Mouse (Mus musculus) embryonic facial prominence, embryonic 13.5 days (tissue): Measurements from ENCODE around the gene Phlpp1. TPM values are rescaled to one million over a fixed set of nuclear protein-coding genes. Genes with fewer than 3 reads are reported as not detected.
A peak's percentile ranks its signal among the peaks of the same experiment; 100 is the strongest.

Experiments used
- ATAC-seq: fragments of 200-750 bp; cut with Nextera tagmentation; 2 replicates; pipeline ENCODE4 v1.8.0; 2017; ENCODE audit warnings: low read depth; ENCODE audit not compliant: insufficient number of reproducible peaks, insufficient read depth, low FRiP score, low TSS enrichment
- H3K27ac ChIP-seq: fragments of 300-500 bp; sonication (generic); 2 replicates; pipeline ENCODE4 v1.5.1; 2015; ENCODE audit warnings: moderate library complexity, mild to moderate bottlenecking, inconsistent platforms
- H3K27me3 ChIP-seq: fragments of 300-500 bp; sonication (generic); 2 replicates; pipeline ENCODE4 v1.6.1; 2015; ENCODE audit warnings: mild to moderate bottlenecking, inconsistent platforms
- H3K36me3 ChIP-seq: fragments of 300-500 bp; sonication (generic); 2 replicates; pipeline ENCODE4 v1.6.1; 2015; ENCODE audit warnings: mild to moderate bottlenecking, inconsistent platforms
- H3K4me1 ChIP-seq: fragments of 300-500 bp; sonication (generic); 2 replicates; pipeline ENCODE4 v1.6.1; 2015; ENCODE audit warnings: inconsistent platforms
- H3K4me2 ChIP-seq: fragments of 300-500 bp; sonication (generic); 2 replicates; pipeline ENCODE4 v1.6.1; 2015; ENCODE audit warnings: moderate library complexity, mild to moderate bottlenecking, inconsistent platforms
- H3K4me3 ChIP-seq: fragments of 300-500 bp; sonication (generic); 2 replicates; pipeline ENCODE4 v1.5.1; 2015; ENCODE audit warnings: mild to moderate bottlenecking, inconsistent platforms
- H3K9ac ChIP-seq: fragments of 300-500 bp; sonication (generic); 2 replicates; pipeline ENCODE4 v1.6.1; 2015; ENCODE audit warnings: mild to moderate bottlenecking, inconsistent platforms
- H3K9me3 ChIP-seq: fragments of 300-500 bp; sonication (generic); 2 replicates; pipeline ENCODE4 v1.6.1; 2016; ENCODE audit warnings: inconsistent platforms
- WGBS: fragments of 180-500 bp; shearing (Covaris S2); methylation state at CpG from one replicate; pipeline ENCODE4 v1.1.7; 2015; ENCODE audit warnings: mixed read lengths; 5-methylcytosine and 5-hydroxymethylcytosine counted together
- polyA plus RNA-seq: library from polyadenylated mRNA; unstranded; fragments of >200 nt; fragmentation: Nextera tagmentation; extraction: Ambion mirVana; gene quantifications from 2 replicates; pipeline ENCODE4 v1.2.1, GENCODE M21; 2015

Gene Phlpp1
- polyA plus RNA-seq, 1 experiment from 2014 or later = 3.4 TPM

DNA sequence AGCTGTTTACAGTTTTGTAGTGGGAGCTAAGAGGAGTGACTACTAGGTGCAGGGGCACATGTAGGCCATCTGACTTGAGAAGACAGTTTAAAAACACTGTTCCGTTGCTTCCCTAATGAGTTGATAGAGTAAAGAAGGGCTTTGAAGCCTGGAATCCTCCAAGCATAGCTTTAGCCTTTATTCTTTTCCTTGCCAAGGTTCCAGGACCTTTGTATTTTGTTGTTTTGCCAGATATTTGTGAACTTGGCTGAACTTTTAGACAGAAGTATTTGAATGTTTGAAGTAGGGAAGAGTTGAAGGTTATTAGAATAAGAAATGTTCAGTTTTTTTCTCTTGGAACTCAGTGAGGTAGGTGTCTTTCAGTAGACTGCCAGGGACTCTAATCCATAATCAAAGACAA, 85.6 kb downstream of the Phlpp1 start:
- Histone ChIP-seq H3K36me3 (no peaks in the 10 kb centered on the region), H3K4me2 (no peak overlapping the region), H3K4me3 (no peak overlapping the region), H3K9ac (no peak overlapping the region), H3K27me3 (no peaks in the 10 kb centered on the region), H3K9me3 (no peaks in the 10 kb centered on the region), H3K4me1 (peaks cover 7% of the 10 kb centered on the region), H3K27ac (no peak overlapping the region)
- no peak for ATAC-seq
- WGBS = 91% methylated on average over 1 of the region's 1 CpGs

DNA sequence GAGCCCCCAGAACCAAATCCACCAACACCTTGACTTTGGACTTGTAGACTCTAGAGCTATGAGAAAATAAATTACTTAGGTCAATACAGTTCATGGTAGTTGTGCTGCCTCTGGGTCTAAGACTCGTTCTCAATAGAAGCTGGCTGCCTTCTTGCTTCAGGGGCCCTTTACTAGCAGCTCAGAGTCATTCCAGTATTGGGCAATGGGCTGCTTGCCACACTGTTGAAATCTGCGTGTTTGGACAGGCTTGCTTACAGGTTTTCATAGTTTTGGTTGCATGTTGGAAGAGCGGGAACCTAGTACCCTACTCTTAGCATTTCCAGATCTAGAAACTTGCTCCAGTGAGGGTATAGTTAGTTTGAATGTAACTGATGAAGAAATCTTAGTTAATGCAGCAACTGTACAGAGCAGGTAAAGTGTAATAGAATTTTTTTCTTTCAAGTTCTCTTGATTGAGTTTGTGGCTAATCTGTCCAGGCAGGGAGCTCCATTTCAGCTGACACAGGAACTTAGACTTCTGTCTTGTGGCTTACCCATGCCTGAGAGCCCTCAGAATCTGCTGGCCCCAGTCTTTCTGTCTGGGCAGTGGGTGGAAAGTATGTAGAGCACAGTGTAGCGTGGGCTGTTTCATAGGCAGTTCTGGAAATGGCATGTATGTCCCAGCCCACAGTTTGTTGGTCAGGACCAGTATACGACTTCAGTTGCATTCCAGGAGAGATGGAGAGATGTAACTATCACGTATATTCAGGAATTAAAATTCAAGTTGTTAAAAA, 96.7 kb downstream of the Phlpp1 start:
- Histone ChIP-seq H3K27ac (no peak overlapping the region), H3K4me2 (no peak overlapping the region), H3K9ac (no peak overlapping the region), H3K36me3 (no peaks in the 10 kb centered on the region), H3K27me3 (no peaks in the 10 kb centered on the region), H3K4me3 (no peak overlapping the region), H3K4me1 (peaks cover 7% of the 10 kb centered on the region; the same call in 1 of the 2 replicates), H3K9me3 (no peaks in the 10 kb centered on the region)
- no peak for ATAC-seq
- WGBS = 86% methylated on average over 6 of the region's 6 CpGs

DNA sequence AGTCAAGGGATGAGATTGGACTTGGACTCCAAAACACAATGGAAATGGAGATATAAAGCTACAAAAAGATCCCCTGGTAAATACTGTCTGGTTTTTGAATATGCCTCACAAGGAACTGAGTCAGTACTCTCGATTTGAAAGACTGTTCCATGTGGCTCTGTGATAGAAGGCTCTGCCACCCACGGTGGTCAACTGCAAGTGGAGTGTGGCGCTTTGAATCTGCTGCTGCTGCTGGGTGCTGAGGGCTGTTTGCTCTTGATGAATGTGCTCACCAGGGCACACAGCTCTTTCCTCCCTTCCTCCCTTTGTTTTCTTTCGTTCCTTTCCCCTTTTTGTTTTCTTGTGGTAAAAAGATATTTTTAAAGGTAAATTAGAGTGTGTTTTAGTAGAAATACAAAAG, 97.8 kb downstream of the Phlpp1 start:
- WGBS = 67% methylated on average over 4 of the region's 4 CpGs
- Histone ChIP-seq H3K4me3 (no peak overlapping the region), H3K4me2 (no peak overlapping the region), H3K27ac (no peak overlapping the region), H3K36me3 (no peaks in the 10 kb centered on the region), H3K9me3 (no peaks in the 10 kb centered on the region), H3K9ac (no peak overlapping the region), H3K4me1 (peaks cover 12% of the 10 kb centered on the region), H3K27me3 (no peaks in the 10 kb centered on the region)
- ATAC-seq = no peak

DNA sequence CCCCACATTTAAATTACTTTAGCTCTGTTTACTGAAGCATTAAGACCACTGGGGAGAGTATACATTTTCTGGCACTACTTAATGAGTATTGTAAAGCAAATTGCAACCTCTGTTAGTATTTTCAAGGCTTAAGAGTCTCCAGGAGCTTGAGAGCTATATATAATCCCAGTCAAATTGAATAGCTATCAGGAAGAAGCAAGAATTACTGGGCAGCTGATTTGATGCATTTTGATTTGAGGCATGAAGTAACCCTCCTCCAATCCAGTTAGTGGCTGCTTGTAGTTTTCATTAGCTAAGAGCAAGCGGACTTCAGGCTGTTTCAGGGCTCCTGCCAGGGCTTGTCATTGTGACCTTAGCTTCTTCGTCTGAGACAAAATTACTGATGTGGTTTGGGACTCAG, 101.4 kb downstream of the Phlpp1 start:
- Histone ChIP-seq H3K4me2 (no peak overlapping the region), H3K9me3 (no peaks in the 10 kb centered on the region), H3K27ac (no peak overlapping the region), H3K9ac (no peak overlapping the region), H3K4me1 (peaks cover 39% of the 10 kb centered on the region), H3K36me3 (no peaks in the 10 kb centered on the region), H3K4me3 (no peak overlapping the region), H3K27me3 (no peaks in the 10 kb centered on the region)
- 59% methylated on average over 2 of the region's 2 CpGs for WGBS
- ATAC-seq = no peak

DNA sequence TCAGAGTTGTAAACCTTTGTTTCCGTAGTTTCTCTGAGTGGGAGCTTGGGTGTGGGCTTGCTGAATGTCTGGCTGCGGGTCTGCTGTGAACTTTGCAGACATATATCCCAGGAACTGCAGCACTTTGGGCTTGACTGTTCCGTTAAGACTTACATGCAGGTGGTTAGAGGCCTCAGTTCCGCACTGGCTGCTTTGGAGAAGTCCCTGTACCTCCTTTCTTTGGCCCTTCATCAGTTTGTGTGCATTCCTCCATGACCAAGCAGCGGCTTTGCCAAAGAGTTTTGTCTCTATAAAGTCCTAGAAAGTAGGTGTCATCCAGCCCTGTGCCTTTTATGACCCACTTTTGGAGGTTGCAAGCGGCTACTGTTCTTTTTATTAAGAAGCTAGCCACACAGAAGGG, 102.2 kb downstream of the Phlpp1 start:
- Histone ChIP-seq H3K9ac (no peak overlapping the region), H3K27ac (no peak overlapping the region), H3K4me2 (no peak overlapping the region), H3K4me3 (no peak overlapping the region), H3K4me1 (peaks cover 45% of the 10 kb centered on the region), H3K36me3 (no peaks in the 10 kb centered on the region), H3K9me3 (no peaks in the 10 kb centered on the region), H3K27me3 (no peaks in the 10 kb centered on the region)
- no peak for ATAC-seq
- WGBS = 89% methylated on average over 6 of the region's 6 CpGs

DNA sequence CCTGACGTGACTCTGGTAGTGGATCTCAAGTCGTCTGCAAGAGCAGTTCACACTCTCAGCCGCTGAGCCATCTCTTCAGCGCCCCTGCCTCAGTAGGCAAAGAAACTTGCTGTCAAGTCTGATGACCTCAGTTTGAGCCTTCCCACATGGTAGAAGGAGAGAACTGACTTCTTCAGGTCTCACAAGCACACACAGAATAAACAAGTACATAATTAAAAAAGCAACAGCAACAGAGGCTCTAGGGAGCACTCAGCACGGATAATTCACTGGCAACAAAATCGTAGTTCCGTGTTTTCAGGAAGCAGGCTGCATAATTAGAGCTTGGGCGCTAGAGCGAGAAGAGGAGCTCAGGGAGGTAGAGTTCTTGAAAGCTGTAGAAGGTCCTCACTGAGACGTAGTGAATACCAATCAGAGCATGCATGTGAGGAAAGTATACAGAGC, 103.0 kb downstream of the Phlpp1 start:
- peaks cover 45% of the 10 kb centered on the region for H3K4me1 ChIP-seq
- no peak for ATAC-seq

DNA sequence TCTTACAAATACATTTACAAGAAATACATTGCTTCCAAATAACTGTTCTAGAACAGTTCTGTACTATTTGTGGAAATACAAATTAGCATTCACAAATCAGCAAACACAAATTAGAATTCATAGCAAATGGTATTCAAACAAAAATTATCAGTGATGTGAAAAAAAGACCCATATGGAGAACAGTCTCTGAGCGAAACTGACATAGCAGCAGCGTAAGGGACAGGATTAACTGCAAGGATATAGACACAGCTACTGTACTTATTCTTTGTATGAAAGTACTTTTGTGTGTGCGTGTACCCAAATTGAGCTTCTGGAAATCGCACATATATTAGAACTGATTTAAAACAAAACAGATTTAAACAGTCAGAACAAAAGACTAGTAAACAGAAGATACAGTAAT, 103.6 kb downstream of the Phlpp1 start:
- no peak for ATAC-seq
- Histone ChIP-seq H3K27me3 (no peaks in the 10 kb centered on the region), H3K4me3 (no peak overlapping the region), H3K4me1 (peaks cover 45% of the 10 kb centered on the region), H3K36me3 (no peaks in the 10 kb centered on the region), H3K27ac (no peak overlapping the region), H3K9me3 (no peaks in the 10 kb centered on the region), H3K4me2 (no peak overlapping the region), H3K9ac (no peak overlapping the region)
- WGBS = 48% methylated on average over 4 of the region's 4 CpGs

More for the DNA sequence above, 103.0 kb downstream of the Phlpp1 start:
- Histone ChIP-seq H3K4me2 (no peak overlapping the region), H3K27me3 (no peaks in the 10 kb centered on the region), H3K4me3 (no peak overlapping the region), H3K9ac (no peak overlapping the region), H3K27ac (no peak overlapping the region), H3K9me3 (no peaks in the 10 kb centered on the region), H3K36me3 (no peaks in the 10 kb centered on the region)
- 45% methylated on average over 10 of the region's 10 CpGs for WGBS

DNA sequence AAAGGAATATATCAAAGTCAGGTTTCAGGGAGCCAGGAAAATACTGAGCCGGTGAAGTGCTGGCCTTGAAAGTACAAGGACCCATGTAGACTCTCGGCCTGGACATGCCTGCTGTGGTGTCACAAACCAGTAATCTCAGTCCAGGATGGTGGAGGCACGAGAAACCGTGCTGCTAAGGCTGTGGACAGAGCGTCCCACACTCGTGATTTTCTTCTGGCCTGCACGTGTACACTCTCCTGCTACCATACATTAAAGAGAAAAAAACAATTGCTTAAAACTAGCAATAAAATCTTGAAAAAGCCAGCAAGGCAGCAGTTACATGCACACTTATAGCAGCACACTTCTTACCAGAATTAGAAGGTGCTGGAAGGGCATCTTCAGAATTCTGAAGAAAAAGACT, 104.2 kb downstream of the Phlpp1 start:
- Histone ChIP-seq H3K27ac (no peak overlapping the region; the same call in 1 of the 2 replicates), H3K36me3 (no peaks in the 10 kb centered on the region), H3K4me2 (no peak overlapping the region), H3K4me3 (no peak overlapping the region), H3K9me3 (no peaks in the 10 kb centered on the region), H3K27me3 (no peaks in the 10 kb centered on the region), H3K4me1 (peaks cover 45% of the 10 kb centered on the region), H3K9ac (no peak overlapping the region)
- no peak for ATAC-seq
- 70% methylated on average over 7 of the region's 7 CpGs for WGBS

DNA sequence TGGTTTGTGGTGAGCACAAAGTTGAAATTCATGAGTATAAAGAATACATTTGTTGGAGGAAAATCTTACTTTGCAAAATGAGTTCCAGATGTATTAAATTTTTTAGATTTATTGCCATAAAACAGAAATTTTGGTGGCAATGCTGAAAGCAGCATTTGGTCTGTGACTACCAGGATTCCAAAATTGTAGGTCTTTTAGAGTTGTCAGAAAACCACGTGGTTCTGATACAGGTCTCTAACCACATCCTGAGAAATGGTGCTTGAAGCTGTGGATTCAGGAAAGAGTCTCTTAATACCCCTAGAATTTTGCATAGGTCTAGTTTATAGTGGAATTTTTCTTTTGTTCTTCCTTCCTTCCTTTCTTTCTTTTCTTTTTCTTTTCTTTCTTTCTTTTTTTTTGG, 105.3 kb downstream of the Phlpp1 start:
- Histone ChIP-seq H3K4me2 (no peak overlapping the region), H3K9ac (no peak overlapping the region), H3K36me3 (no peaks in the 10 kb centered on the region), H3K4me1 (peaks cover 50% of the 10 kb centered on the region), H3K27me3 (no peaks in the 10 kb centered on the region), H3K27ac (peak overlapping the region; percentile 45; the same call in 1 of the 2 replicates), H3K9me3 (no peaks in the 10 kb centered on the region), H3K4me3 (no peak overlapping the region)
- ATAC-seq = no peak
- WGBS = 35% methylated on average over 1 of the region's 1 CpGs

DNA sequence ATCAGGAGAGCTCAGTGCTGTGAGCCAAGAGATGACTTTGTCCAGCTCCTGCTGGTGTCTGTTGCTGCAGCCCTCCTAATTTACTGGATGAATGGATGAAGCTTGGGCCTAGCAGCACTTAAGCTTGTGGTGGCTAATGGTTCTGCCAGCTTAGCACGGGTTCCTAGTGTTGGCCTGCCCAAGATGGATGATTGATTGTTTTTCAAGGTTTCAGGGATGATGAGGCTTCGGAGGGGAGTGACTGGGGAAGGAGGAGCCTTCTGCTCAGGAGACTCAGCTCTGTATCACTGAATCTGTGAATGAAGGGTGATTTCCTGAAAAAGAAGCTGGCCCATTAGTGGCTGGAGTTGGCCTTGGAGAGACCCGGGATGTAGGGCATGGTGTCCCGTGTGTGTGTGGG, 105.7 kb downstream of the Phlpp1 start:
- WGBS = 59% methylated on average over 4 of the region's 4 CpGs
- Histone ChIP-seq H3K4me1 (peaks cover 46% of the 10 kb centered on the region), H3K9ac (no peak overlapping the region), H3K27me3 (no peaks in the 10 kb centered on the region), H3K36me3 (no peaks in the 10 kb centered on the region), H3K9me3 (no peaks in the 10 kb centered on the region), H3K4me3 (no peak overlapping the region), H3K4me2 (no peak overlapping the region), H3K27ac (peak overlapping the region; percentile 45; the same call in 1 of the 2 replicates)
- ATAC-seq = no peak

DNA sequence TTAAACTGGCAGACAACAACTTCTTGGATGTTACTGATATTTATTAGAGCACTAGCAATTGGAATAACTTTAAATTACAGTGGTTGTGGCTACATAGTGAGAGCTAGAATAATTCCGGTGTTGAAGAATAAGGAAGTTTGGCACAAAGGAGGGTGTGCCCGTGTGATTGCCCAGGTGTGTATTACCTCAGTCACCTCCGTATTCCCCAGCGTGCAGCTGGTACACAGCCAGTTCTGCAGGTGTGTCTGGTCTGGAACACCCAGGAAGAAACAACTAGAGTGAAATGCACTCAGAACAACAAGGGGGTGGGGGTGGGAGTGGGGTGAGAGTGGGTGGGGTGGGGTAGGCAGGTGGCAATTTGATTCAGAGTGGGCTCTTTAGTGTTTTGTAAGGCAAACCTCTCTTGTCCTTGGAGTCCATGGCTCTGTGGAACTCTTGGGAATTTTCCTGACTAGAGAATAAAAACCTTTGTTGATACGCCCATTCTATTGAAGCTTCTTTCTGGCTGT, 107.1 kb downstream of the Phlpp1 start:
- peaks cover 45% of the 10 kb centered on the region for H3K4me1 ChIP-seq
- no peak overlapping the region for H3K4me2 ChIP-seq
- H3K27ac ChIP-seq = no peak overlapping the region
- H3K9me3 ChIP-seq = no peaks in the 10 kb centered on the region
- no peaks in the 10 kb centered on the region for H3K27me3 ChIP-seq
- ATAC-seq = no peak
- H3K9ac ChIP-seq = no peak overlapping the region
- no peaks in the 10 kb centered on the region for H3K36me3 ChIP-seq
- 74% methylated on average over 5 of the region's 5 CpGs for WGBS
- H3K4me3 ChIP-seq = no peak overlapping the region

DNA sequence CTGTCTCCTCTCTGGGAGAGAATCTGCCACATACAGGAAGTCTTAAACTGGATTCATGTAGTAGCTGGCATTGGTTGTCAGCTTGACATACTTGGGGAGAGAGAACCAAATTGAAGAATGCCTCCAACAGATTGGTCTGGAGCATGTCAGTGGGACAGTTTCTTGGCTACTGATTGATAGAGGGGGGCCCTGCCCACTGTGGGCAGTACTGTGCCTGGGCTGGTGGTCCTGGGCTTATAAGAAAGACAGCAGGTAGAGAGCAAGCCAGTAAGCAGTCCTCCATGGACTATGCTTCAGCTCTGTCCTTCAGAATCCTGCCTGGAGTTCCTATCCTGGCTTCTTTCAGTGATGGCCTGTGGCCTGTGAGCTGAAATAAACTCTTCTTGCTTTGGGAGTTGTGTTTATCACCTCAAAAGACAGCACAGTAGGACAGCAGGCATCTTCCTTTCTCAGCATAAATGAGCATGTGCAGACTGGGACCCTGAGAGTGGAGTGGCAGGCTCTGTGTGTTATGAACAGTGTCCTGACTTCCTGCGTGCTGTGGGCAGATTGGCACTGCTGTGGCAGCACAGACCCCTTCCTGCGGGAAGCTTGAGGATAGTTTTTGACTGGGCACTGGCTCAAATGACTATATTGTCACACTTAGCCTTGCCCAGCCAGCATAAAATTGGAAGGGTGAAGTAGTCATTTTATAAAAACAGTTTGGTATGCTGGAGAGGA, 108.0 kb downstream of the Phlpp1 start:
- ATAC-seq = no peak

More for the DNA sequence above, 108.0 kb downstream of the Phlpp1 start:
- Histone ChIP-seq H3K36me3 (no peaks in the 10 kb centered on the region), H3K9me3 (no peaks in the 10 kb centered on the region), H3K4me3 (no peak overlapping the region), H3K27me3 (no peaks in the 10 kb centered on the region), H3K9ac (no peak overlapping the region), H3K27ac (no peak overlapping the region), H3K4me2 (no peak overlapping the region), H3K4me1 (peaks cover 38% of the 10 kb centered on the region)
- 81% methylated on average over 2 of the region's 2 CpGs for WGBS
